Mouse (Mus musculus) C2C12 (cell line): ENCODE measurements around the gene Chga.

Source experiments
- CTCF ChIP-seq: IDR thresholded peaks from one replicate; pipeline ENCODE4 v1.5.1; 2011; ENCODE audit not compliant: control insufficient read depth, insufficient read depth, insufficient read length
- MAX ChIP-seq: IDR thresholded peaks from one replicate; pipeline ENCODE4 v1.6.1; 2011; ENCODE audit warnings: mild to moderate bottlenecking, control low read depth
- MYOD1 ChIP-seq: IDR thresholded peaks from one replicate; pipeline ENCODE4 v1.6.1; 2011; ENCODE audit warnings: low read depth; ENCODE audit not compliant: control insufficient read depth, insufficient read length

GRCm38 (mm10) chr12:102524216-102524615 lies 30.6 kb upstream of the Chga start:
- TF ChIP-seq CTCF, result no peak
- TF ChIP-seq MYOD1, result no peak
- no peak for TF ChIP-seq MAX
